Mouse (Mus musculus) adrenal gland, postnatal 25 days (tissue): ENCODE results near the gene Tmem200a. TPM values are rescaled to one million over a fixed set of nuclear protein-coding genes. Genes with fewer than 3 reads are reported as not detected.

Source experiments
- DNase-seq: peaks from one replicate; pipeline ENCODE4 v3.0.0; 2021; ENCODE audit warnings: mixed read lengths
- long read RNA-seq: library from polyadenylated mRNA; stranded (forward); transcript quantifications from one replicate; pipeline ENCODE4 v2.0.0, GENCODE M21; 2021
- total RNA-seq: library from RNA; stranded (reverse); gene quantifications from 2 replicates; pipeline ENCODE4 v1.2.3, GENCODE M21; 2021

Tmem200a gene
- total RNA-seq, result 39.2 and 42.8 TPM in 2 replicates
- long read RNA-seq, full-length matches to known transcripts, result 22 of 37 reads
- long read RNA-seq, partial matches to known transcripts, result 1 of 37 reads
- long read RNA-seq, other reads (novel, unspliced or antisense), result 14 of 37 reads

DNA sequence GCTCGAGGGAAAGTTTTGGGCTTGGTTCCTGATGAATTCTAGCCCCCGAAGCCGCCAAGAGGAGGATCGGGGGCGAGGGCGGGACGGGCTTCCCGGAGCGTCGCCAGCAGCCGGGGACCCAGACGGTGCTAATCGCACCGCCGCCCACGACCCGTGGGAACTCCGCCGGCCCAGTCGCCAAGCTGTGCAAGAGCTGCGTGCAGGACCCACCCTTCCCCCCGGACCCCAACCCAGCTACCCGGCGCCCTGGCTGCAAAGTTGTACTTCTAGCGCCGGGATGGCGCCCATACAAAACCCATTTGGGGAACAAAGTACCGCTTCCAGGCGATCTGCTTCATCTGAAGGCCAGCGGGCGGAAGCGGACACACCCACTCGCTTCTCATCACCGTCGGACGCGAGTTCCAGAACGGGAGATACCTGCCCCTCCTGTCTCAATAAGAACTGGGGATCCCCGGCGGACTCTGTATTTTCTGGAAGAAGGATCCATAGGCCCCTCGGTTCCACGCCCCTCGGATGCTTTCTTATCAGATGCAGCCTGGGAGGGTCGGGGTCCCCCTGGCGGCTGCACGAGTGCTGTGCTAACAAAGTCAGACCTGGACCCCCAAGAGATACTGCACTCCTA is at the start of gene Tmem200a:
Gene Tmem200a, minus strand, starts transcription at position 532 of the 622 bp plus-strand sequence.
- DNase-seq, result peak; percentile 73

DNA sequence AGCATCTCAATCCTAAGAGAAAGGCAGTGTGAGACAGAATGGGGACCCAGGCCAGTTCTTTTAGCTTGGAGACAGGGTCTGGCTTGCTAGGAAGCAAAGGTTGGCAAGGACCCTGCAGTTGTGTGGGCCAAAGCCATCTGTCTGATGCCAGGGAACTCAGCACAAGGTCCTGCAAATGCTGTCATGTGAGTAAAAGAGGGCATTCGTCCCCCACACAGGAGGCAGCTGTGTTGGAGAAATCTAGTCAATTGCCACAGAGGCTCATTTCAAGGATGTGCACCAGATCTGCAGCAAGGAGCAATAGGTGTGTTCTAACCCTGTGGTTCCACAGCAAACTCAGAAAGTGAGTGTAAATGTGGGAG is 41.0 kb upstream of the Tmem200a start:
- no peak for DNase-seq

DNA sequence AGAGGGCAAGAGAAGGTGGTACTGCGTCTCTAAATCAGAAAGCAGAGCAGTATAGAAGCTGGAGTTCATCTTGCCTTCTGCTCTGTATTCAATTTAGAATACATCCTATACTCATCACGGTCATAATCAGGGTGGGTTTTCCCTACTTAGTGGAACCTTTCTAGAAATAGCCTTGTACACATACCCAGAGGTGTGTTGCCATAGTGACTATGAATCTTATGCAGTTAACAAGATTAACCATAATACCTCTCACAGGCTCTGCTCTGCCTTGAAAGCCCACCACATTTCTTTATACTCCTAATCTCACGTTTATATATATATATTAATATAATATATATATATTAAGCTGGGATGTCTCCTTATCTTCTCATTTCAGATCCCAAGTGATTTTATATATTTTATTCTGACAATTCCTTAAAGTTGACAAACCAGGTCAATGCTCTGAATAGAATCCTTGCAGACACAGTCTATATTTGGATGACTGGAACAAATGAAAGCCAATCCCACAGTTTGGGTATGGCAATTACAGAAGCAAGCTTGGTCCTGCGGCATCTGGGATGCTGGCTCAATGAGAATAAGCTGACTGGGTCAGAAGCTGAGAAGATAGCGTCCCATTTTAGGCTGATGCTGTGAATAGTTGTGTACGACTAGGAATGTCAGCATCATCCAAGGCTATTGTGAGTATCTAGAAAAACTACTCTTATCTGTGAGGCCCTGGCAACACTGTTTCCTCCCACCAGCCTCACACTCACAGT is 40.4 kb upstream of the Tmem200a start:
- DNase-seq, result no peak

DNA sequence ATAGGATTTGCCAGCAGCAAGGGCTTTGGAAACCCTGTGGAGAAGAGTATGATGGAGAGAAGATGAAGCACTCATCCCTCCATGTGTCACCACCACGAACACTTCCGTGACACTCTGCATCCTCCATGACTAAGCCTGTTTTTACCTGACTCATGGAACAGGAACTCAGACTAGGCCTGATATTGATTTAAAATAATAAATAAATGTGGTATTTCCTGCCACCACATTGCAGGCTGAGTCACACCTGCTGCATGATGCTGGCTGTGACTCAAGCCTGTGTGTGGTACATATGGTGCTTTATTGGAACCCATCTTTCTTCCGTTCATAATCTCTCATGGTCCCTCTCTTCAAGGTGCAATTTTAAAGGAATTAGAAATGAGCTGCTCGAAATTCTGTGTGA is 35.6 kb upstream of the Tmem200a start:
- DNase-seq, result no peak

DNA sequence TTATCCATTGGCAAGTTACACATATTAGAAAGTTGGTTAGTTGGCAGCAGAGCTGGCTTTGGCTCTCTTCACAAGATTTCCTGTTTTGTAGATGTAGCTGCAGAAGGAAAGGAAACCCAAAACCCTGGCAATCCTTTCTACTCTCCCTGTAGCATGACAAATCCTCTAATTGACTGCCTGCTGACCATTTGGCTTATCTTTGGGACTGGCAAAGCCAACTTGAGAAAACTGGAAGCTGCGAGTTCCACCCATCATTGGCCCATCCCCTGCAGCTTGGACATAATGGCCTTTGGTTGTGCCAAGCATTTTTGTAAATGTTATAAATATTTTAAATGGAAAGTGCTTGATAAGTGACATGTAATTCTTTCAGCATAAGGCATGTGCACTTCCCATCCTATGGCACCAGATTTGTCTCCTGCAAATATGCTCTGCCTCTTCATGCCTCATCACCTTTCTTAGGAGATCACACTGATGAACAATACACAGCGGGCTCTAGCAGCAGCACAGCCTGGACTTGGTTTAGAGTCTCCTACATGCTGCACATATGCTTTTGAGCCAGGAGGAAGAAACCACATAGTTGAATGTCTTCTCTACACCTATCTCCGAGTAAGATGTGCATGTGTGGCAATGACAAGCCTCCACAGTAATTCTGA is 24.6 kb upstream of the Tmem200a start:
- no peak for DNase-seq

DNA sequence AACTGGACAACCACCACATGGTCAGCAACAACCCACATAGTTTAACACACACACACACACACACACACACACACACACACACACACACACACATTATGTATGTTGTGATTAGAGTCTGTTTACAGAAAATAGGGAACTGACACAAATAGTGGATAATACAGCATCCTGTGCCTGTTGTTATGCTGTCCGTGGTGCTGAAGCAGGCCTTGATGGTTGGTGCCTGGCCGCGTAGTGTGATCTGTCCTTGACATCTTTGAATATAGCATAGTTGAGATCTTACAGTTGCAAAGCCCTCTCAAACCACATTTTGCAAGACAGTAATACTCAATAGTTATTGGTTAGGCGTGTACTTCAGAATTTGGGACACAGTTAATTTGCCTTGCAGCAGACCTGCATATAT is 3.2 kb upstream of the Tmem200a start:
- peak; percentile 15 for DNase-seq

DNA sequence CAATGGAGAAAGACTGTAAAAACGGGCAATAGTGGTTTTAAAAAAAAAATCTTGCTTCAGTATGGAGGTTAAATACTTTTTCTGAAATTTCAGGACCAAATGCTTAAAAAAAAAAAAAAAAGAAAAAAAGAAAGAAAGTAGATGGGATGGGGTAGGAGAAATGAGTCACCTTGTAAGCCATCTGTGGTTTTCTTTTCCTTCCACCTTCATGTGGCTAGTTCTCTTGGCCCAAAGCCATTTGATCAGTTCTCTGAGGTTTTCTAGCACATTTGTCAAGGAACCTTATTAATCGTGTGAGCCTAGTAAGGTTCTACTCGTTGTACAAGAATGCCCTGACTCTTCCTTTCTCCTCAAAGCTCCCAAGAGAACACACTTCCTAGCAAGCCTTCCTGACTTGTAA is 826 bp upstream of the Tmem200a start:
- DNase-seq, result no peak

DNA sequence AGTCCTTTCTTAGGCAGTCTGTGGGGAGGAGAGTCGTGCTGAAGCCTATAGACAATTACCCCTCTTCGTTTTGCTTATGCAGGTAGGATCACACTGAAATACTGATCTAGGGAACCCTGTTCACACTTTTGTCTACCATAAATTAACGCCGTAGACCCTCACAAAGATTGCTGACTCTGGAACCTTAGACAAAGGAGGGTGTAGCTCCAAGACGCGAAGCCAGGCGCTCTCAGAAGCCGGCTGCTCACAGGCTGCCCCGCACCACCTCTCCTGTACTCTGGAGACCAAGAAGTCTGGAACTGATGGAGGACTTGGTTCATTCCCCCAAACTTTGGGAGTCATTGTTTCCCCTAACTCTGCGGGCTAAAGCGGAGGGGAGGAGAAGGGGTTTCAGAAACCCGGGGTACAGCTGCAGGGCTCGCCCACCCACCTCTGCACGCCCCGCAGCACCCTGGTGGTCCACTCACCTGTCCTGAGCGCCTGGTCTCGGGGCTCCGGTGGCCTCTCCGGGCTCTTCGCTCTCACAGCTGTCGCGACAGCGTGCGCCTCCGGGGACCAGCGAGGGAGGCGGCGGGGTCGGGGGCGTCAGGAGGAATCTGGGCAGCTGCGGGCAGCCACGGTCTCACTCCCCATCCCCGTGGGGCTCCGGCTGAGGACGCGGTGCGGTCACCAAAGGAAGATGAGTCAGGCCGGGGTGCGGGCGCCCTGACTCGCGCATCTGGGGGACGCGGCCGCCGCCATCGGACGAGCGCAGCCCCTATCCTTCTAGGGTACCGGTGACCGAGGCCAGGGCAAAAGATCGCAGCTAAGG is 976 bp downstream of the Tmem200a start, which contains the start of gene Gm9767:
Gene Gm9767, plus strand, starts transcription at position 585 of the 811 bp plus-strand sequence.
- peak; percentile 39 for DNase-seq

DNA sequence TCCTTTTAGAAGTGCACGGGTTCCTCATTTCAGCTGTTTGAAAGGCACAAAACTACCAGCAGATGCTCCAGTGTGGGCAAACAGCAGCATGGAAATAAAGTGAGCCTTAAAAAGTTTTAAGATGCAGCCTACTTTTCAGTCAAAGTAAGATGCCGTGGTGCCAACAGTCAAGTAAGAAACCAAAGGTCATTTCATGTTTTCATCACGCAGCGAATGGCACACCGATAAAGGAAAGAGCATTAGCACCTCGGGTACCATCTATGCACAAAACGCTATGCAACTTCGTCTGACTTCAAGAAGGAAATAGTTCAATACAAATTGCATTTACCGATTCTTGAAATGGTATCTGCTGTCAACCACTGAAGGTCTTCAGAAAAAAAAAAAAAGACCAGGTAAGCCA is 1.9 kb downstream of the Tmem200a start:
- no peak for DNase-seq

DNA sequence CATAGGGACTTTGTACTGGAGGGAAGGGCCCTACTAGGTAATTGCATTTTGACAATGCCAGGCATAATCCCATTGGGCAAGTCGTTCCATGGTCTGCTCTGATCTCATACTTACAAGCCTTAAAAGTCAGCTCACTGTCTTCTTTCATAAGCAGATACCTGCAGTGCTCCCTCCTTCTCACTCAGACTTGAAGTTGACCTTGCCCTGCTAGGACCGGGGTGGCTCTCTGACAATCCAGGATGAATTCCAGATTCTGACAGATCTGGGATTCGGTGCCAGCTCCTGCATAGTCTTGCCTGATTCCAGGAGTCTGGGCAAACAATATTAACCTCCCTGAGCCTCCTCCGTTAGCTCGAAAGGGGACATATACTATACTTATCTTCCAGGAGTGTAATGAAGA is 6.9 kb downstream of the Tmem200a start:
- no peak for DNase-seq

DNA sequence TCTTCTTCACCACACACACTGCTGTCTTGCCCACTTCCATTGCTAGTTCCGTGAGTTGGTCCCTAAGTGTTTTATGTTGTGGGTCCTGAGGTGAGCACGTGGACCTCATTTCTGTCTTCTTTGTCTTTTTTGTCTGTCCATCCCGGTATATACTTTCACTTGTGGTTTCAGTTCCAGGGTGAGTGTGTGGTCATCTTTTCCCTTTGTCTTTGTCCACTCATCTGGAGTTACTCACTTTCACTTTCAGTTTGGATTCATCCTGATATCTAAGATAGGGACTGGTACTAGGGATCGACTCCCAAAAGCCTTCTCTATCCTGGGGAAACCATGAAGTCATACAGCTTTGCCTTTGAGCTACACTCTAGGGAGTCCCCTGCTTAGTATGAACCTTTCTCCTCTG is 15.8 kb downstream of the Tmem200a start:
- no peak for DNase-seq

DNA sequence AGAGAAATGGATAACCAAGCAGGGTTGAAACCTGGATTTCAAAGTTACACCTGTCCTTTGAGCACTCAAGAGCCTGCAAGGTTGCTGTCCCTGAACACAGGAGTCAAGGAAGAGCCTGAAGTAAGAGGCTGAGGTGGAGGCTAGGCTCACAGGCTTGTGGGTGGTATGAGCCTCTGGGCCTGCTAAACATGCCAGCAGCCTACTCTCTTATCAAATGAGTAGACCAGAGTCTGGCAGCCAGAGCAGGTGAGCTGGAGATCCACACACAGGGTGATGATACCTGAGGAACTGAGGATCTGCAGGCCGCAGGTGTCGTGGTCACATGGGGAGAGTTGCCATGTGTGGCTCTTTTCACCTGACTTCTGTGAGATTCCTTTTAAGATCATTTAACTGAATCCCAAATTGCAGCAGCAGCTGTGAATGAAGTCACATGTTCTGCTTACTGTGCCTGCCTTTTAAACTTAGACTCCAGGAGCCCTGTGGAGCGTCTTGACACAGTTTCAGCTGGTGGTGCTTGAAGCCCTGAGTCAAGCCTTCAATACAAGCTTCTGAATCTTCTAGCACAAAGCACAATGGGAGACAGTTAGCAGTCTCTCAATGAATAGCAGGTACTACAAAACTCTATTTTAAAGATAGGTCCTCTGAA is 19.1 kb downstream of the Tmem200a start:
- no peak for DNase-seq

DNA sequence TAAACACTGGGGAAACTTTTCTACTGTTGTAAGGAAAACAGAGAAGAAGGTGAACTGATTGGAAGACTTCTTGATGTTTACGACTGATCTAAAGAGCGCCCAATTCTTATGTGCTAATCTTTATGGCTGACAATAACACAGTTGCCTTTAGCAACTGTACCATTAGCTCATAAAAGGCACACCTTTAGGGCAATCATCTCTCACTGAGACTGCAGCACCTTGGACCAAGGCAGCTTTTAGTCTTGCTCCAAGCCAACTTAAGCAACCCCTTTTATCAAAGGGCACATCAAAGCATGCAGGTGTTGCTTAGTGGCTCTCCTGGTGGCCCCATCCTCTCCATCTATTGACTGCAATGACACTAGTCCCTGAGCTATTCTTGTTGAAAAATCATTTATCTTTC is 27.7 kb downstream of the Tmem200a start:
- DNase-seq, result no peak

DNA sequence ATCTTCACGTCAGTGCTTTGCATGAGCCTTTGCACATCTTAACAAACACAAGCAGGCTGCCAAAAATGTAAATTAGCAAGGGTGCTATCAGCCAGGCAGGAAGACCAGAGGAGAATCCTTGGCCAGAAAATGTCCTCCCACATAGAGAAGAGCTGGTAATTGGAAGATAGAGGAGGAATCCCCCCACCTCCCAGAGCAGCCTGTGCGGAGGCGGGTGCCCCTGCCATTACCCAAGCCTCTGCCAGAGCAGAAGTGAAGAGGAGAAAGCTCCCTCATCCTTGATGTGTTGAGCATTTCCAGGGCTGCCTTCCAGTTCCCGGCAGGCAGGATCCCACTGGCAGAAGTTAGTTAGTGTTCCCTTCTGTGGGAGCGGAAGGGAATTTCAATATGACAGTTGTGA is 43.9 kb downstream of the Tmem200a start:
- no peak for DNase-seq

DNA sequence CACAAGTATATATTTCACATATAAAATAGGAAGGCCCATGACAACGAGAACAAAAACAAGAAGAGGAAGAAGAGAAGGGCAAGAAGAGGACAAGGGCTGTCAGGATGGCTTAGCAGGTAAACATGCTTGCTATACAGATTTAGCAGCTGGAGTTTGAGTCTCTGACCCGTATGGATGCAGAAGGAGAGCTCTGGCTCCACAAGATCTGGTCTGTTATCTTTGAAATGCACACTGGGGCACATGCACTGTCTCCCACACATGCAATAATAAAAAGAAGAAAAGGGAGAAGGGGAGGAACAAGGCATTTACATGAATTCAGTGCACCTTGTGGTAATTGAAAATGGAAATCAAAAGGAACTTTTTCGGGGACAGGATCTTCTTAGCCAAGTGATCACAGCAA is 60.1 kb downstream of the Tmem200a start:
- no peak for DNase-seq

DNA sequence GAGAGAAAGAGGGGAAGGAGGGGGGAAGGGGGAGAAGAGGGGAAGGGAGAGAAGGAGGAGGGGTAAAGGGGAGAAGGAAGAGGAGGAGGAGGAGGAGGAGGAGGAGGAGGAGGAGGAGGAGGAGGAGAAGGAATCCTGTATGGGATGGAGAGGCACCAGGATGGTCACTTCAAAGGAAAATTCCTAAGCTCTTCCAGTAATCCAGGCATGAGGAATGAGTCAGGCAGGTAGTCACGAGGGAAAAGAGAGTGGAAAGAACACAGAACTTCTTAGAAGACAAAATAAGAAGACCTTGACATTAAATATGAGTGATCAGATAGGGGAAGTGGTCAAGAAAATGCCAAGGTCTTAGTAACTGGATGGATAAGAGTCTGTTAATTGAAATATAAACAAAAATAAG is 64.6 kb downstream of the Tmem200a start:
- no peak for DNase-seq

DNA sequence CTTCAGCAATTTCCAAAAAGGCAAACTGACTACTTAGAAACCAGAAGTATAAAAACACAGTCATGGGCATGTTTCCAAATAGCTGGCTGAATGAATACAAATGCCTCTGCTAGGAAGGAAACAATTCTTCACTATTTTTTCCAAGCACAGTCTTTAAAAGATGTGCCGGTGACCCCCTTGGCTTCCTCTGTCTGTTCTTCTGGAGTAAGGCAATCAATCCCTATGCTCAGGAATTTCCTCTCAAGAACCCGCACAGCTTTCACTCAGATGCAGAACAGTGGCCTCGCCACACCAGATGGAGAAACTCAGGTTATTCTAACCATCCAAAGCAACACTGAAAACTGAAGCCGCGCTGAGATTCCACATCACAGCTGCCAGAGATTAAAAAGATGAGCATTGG is 69.9 kb downstream of the Tmem200a start:
- no peak for DNase-seq

DNA sequence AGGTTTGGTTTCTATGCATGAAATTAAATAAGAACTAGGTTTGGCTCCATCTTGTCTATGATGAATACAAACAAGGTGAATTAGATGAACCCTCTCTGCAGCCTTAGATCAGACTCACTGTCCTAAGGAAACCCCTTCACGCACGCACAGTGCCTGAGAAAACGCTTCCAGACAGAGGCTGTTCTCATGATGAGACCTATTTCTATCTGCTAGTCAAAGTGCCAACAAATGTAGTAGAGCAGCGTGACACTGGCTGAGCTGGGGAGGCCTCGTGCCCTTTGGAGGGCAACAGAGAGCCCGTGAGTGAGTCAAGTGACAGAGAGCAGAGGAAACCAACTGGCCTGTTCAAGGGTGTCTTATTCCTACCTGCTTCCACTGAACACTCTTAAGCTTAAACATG is 73.4 kb downstream of the Tmem200a start:
- DNase-seq, result no peak

DNA sequence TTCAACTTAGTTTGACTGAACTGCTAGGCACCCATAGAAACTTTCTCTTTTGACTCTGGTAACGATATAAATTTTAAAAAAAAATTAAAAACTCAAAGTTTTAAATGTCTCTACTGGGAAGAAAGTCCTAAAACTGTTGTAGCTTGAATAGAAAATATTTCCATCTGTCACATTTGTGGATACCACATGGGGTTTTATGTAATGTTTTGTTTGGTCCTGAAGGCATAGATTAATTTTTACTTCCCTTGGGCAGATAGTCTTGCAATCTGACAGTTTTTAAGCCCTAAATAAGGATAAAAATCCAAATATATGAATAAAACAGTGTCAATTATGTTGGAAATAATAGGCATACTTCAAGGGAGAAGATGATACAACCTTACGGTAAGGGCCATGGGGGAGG is 78.0 kb downstream of the Tmem200a start:
- DNase-seq, result no peak

DNA sequence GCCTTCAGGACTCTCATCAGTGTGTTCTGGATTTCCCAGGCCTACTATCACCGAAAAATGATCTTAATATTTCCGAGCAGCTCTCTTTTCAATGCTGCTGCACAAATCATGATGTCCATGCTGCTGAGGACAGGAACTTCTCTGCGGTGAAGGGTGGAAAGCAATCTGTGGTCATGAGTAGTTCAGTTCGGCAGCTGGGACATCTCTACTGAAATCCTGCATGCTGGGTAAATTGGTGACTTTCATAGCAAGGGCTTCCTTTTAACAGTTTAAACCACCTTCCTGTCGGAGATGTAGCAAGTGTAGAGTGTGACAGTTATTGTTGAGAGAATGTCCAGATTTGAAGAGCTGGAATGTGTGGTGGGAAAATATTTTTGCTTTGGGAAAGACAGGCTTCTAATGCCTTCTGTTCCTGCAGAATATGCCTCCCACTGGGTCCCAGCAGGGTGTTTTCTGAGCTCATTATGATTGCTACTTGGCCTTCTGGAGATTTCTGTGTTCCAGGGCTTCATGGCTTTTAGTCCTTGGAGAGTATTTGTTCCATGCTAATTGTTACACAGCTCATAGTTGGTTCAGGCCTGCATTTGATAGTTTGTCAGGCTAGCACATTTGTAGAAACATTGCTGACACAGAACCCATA is 79.4 kb downstream of the Tmem200a start:
- DNase-seq, result no peak

DNA sequence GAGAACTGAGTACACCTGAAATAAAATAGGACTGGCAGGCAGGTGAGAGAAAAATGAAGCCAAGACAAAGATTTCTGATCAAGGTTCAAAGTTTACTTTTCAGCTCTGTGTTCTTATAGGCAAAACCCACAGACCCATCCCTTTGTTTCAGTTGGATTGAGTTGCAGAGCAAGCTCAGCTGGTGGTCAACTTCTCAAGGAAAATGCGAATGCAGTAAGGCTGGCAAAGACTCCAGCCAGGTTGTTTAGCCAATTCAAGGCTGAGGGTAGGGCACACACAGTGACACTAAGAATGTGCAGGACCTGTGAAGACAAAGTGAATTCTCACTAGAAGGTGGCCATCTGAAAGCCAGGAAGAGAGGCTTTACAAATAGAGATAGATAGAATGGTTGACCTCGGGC is 94.8 kb downstream of the Tmem200a start:
- DNase-seq, result no peak

DNA sequence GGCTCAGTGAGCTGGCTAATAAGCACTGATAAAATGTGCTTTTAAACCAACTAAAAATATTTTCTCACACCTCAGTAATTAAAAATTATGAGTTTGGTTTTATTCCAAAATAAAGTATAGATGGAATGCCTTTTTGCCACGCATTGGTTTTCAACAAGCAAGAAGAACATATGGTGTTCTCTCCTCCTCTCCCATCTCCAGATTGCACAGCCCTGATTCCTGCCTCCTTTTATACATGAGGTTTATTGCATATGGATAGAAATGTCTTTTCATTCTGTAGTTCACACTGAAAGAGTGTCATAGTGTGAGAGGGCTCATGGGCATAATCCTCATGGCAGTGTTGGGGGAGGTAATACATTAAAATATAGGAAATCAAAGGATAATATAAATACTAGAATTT is 96.2 kb downstream of the Tmem200a start:
- no peak for DNase-seq
